Mouse (Mus musculus) testis, adult 2 months (tissue): ENCODE measurements around the gene Stip1.

Source experiments
- CTCF ChIP-seq: fragments of 200-500 bp; IDR thresholded peaks from 2 replicates; pipeline ENCODE4 v1.5.1; 2012; ENCODE audit warnings: low read depth, mild to moderate bottlenecking, inconsistent platforms, low read length, moderate library complexity; ENCODE audit not compliant: control insufficient read depth, insufficient read depth, insufficient replicate concordance
- POLR2A ChIP-seq: fragments of 200-500 bp; IDR thresholded peaks from 2 replicates; pipeline ENCODE4 v1.6.1; 2012; ENCODE audit warnings: low read depth, mild to moderate bottlenecking, inconsistent platforms, low read length, moderate library complexity; ENCODE audit not compliant: control insufficient read depth

- TF ChIP-seq POLR2A = no peak
- no peak for TF ChIP-seq CTCF
These were observed 60.7 kb downstream of the Stip1 start for GRCm38 (mm10) chr19:6979001-6979479.
